ENCODE assay signal across 8 mouse cellular contexts in genomic region chr17:8311751-8312150, GRCm38 (mm10). TPM values are rescaled to one million over a fixed set of nuclear protein-coding genes. Genes with fewer than 3 reads are reported as not detected.
DNase-seq lines count a peak whose midpoint lies in the region; ATAC-seq and TF ChIP-seq lines count a peak whose summit lies in the region.

No protein-coding gene starts in this region.

- no peak for ATAC-seq in forebrain, embryonic 11.5 days (replicated peaks; ENCODE audit: low FRiP score)
- no peak for ATAC-seq in limb, embryonic 12.5 days (ENCODE audit: insufficient number of reproducible peaks, insufficient read depth, low FRiP score, low TSS enrichment, low read depth)

- DNase-seq in kidney, postnatal 14 days = peak; percentile 7
- no peak for DNase-seq in kidney, postnatal 4 days
- no peak for DNase-seq in forebrain, embryonic 11.5 days (ENCODE audit: low spot score)
- DNase-seq in spleen, postnatal 10 days (ENCODE audit: low spot score in 2 of 2) = no peak
- no peak for DNase-seq in left cerebral cortex, postnatal 36 days (ENCODE audit: low spot score in 2 of 2)
- no peak for DNase-seq in embryo, embryonic 10.5 days (ENCODE audit: low spot score)

- H3K27ac ChIP-seq in forebrain, embryonic 11.5 days (ENCODE audit: low read depth, low read length) = no peak overlapping the region
- no peak overlapping the region for H3K27ac ChIP-seq in limb, embryonic 12.5 days

- intact Hi-C loops in left cerebral cortex, postnatal 36 days (cut with DNase I) = loop anchor here (10.0 kb wide), 1 partner anchor 47 kb away; no protein-coding TSS in a partner anchor

- H3K4me3 ChIP-seq in forebrain, embryonic 11.5 days (ENCODE audit: low read depth, low read length) = peak overlapping the region; percentile 77
- H3K4me3 ChIP-seq in limb, embryonic 12.5 days (replicated peaks) = peak overlapping the region; percentile 89
- peak overlapping the region; percentile 58 for H3K4me3 ChIP-seq in myocyte

- WGBS in forebrain, embryonic 11.5 days = 64% methylated on average over 3 of the region's 3 CpGs
- WGBS in limb, embryonic 12.5 days = 57% methylated on average over 3 of the region's 3 CpGs

- peaks cover 3% of the 10 kb centered on the region for H3K4me1 ChIP-seq in forebrain, embryonic 11.5 days (replicated peaks; ENCODE audit: control insufficient read depth, insufficient read depth, low read length)
- peaks cover 13% of the 10 kb centered on the region for H3K4me1 ChIP-seq in limb, embryonic 12.5 days (replicated peaks)

- no peaks in the 10 kb centered on the region for H3K9me3 ChIP-seq in forebrain, embryonic 11.5 days (ENCODE audit: control insufficient read depth, low read length)
- no peaks in the 10 kb centered on the region for H3K9me3 ChIP-seq in limb, embryonic 12.5 days

- H3ac ChIP-seq in myocyte (ENCODE audit: control insufficient read depth, insufficient read length) = peak overlapping the region; percentile 61

- H3K9ac ChIP-seq in forebrain, embryonic 11.5 days (ENCODE audit: low read length) = peak overlapping the region; percentile 21
- H3K9ac ChIP-seq in limb, embryonic 12.5 days (replicated peaks) = peak overlapping the region; percentile 81

- H3K27me3 ChIP-seq in forebrain, embryonic 11.5 days (ENCODE audit: control insufficient read depth, insufficient read depth, low read length) = no peaks in the 10 kb centered on the region
- H3K27me3 ChIP-seq in limb, embryonic 12.5 days = no peaks in the 10 kb centered on the region
- H3K27me3 ChIP-seq in myocyte (ENCODE audit: control insufficient read depth, insufficient read depth, insufficient read length) = no peaks in the 10 kb centered on the region

- H3K36me3 ChIP-seq in forebrain, embryonic 11.5 days (ENCODE audit: control insufficient read depth, insufficient read depth, low read length) = no peaks in the 10 kb centered on the region
- H3K36me3 ChIP-seq in limb, embryonic 12.5 days = no peaks in the 10 kb centered on the region
- no peaks in the 10 kb centered on the region for H3K36me3 ChIP-seq in myocyte (ENCODE audit: control insufficient read depth, insufficient read depth)

- no peak for TF ChIP-seq POLR2A in myocyte (IDR thresholded peaks at IDR 0.05; ENCODE audit: insufficient read length, low read depth)

- H3K4me2 ChIP-seq in forebrain, embryonic 11.5 days (ENCODE audit: low read depth, low read length, severe bottlenecking) = peak overlapping the region; percentile 68
- H3K4me2 ChIP-seq in limb, embryonic 12.5 days = peak overlapping the region; percentile 70
- peak overlapping the region; percentile 95 for H3K4me2 ChIP-seq in myocyte (ENCODE audit: low read depth)

- H3K79me2 ChIP-seq in myocyte (ENCODE audit: control insufficient read depth, insufficient read depth) = peaks cover 54% of the 10 kb centered on the region

TF ChIP-seq in myocyte, 11 proteins besides CTCF, POLR2A, EP300 and RAD21:
- TF ChIP-seq MYOD1 (IDR thresholded peaks at IDR 0.05; ENCODE audit: control insufficient read depth in 1 of 3, insufficient read length in 2 of 3, low read depth in 2 of 3) (no peak), MYOG (IDR thresholded peaks at IDR 0.05; ENCODE audit: control insufficient read depth in 1 of 3, insufficient read depth in 1 of 3, insufficient read length in 2 of 3, low read depth in 2 of 3) (no peak), TCF3 (IDR thresholded peaks at IDR 0.05; ENCODE audit: insufficient read length, low read depth) (no peak), E2F4 (IDR thresholded peaks at IDR 0.05; ENCODE audit: insufficient read depth) (no peak), POLR2AphosphoS2 (IDR thresholded peaks at IDR 0.05; ENCODE audit: insufficient read length, low read depth) (no peak), SRF (IDR thresholded peaks at IDR 0.05; ENCODE audit: control insufficient read depth, insufficient read length, low read depth) (no peak), USF1 (IDR thresholded peaks at IDR 0.05; ENCODE audit: low read depth) (no peak)

RNA-seq across cellular contexts. Expression of gene Sft2d1, which starts 0.8 kb away (rescaled TPM):
- 54.8 and 69.1 TPM in 2 replicates for polyA plus RNA-seq in forebrain, embryonic 11.5 days (2014; fragmentation: Nextera tagmentation; extraction: Ambion mirVana)
- 58.7 and 62.4 TPM in 2 replicates for polyA plus RNA-seq in limb, embryonic 12.5 days (2016; fragmentation: Nextera tagmentation; extraction: Ambion mirVana)
- polyA plus RNA-seq in myocyte (2012; fragmentation: generic; extraction: Trizol) = 56.2 TPM
- 10 to 100 TPM; 48.0 to 71.2 TPM for total RNA-seq in left cerebral cortex, postnatal 36 days (2021)

RNA-seq across cellular contexts. Expression of gene Prr18, which starts 25.5 kb away (rescaled TPM):
- polyA plus RNA-seq in forebrain, embryonic 11.5 days (2014; fragmentation: Nextera tagmentation; extraction: Ambion mirVana) = 1.2 and 1.6 TPM in 2 replicates
- 0.54 and 0.60 TPM in 2 replicates for polyA plus RNA-seq in limb, embryonic 12.5 days (2016; fragmentation: Nextera tagmentation; extraction: Ambion mirVana)
- 0.19 TPM for polyA plus RNA-seq in myocyte (2012; fragmentation: generic; extraction: Trizol)
- total RNA-seq in left cerebral cortex, postnatal 36 days (2021) = 10 to 100 TPM; 14.4 to 23.3 TPM

RNA-seq across cellular contexts. Expression of gene Mpc1, which starts 29.0 kb away (rescaled TPM):
- polyA plus RNA-seq in forebrain, embryonic 11.5 days (2014; fragmentation: Nextera tagmentation; extraction: Ambion mirVana) = 87.7 and 87.9 TPM in 2 replicates
- 106 and 119 TPM in 2 replicates for polyA plus RNA-seq in limb, embryonic 12.5 days (2016; fragmentation: Nextera tagmentation; extraction: Ambion mirVana)
- polyA plus RNA-seq in myocyte (2012; fragmentation: generic; extraction: Trizol) = 66.6 TPM
- total RNA-seq in left cerebral cortex, postnatal 36 days (2021) = 100 to 1,000 TPM; 166 to 173 TPM

RNA-seq across cellular contexts. Expression of gene T2, which starts 44.0 kb away (rescaled TPM):
- 0.33 and 0.59 TPM in 2 replicates for polyA plus RNA-seq in forebrain, embryonic 11.5 days (2014; fragmentation: Nextera tagmentation; extraction: Ambion mirVana)
- 1.4 and 1.6 TPM in 2 replicates for polyA plus RNA-seq in limb, embryonic 12.5 days (2016; fragmentation: Nextera tagmentation; extraction: Ambion mirVana)
- 0.07 TPM for polyA plus RNA-seq in myocyte (2012; fragmentation: generic; extraction: Trizol)
- under 1 TPM; 0.32 to 0.68 TPM for total RNA-seq in left cerebral cortex, postnatal 36 days (2021)
